Mouse (Mus musculus): ENCODE measurements at regions not wholly inside any gene's neighbourhood (a gene's known extent, or its start where the extent isn't known, plus 50 kb on each side); places are given as distances from the start of the nearest gene placed in this dataset.

- TF ChIP-seq CTCF (IDR thresholded peaks at IDR 0.05; ENCODE audit: low read depth, low read length): no peak
- TF ChIP-seq GATA1 (IDR thresholded peaks at IDR 0.05; ENCODE audit: borderline replicate concordance, low read length): no peak
- TF ChIP-seq POLR2AphosphoS5 (IDR thresholded peaks at IDR 0.05; ENCODE audit: insufficient replicate concordance, low read depth, low read length): no peak
- no peak for TF ChIP-seq TAL1 (conservative IDR thresholded peaks at IDR 0.05; ENCODE audit: low read depth, low read length)
Observed at GRCm38 (mm10) chr4:9140691-9141090, 901.9 kb upstream of the Car8 start.
